7 mouse cellular contexts compared by ENCODE assay signal in genomic region chr2:167537476-167538297, GRCm38 (mm10). TPM values are rescaled to one million over a fixed set of nuclear protein-coding genes. Genes with fewer than 3 reads are reported as not detected.
DNase-seq lines count a peak whose midpoint lies in the region; ATAC-seq lines count a peak whose summit lies in the region.

Snai1 (plus strand) TSS chr2:167538195.

- peak within 1 kb of the TSS; percentile 84 for H3K9ac ChIP-seq in embryonic facial prominence, embryonic 11.5 days (replicated peaks; ENCODE audit: low read length)
- peak within 1 kb of the TSS; percentile 20; the same call in 1 of the 2 replicates for H3K9ac ChIP-seq in midbrain, embryonic 14.5 days (replicated peaks; ENCODE audit: low read length)

- 0 out of 2 replicates have a peak, but pooled peaks cover 6% of the 10 kb centered on the region for H3K27me3 ChIP-seq in embryonic facial prominence, embryonic 11.5 days (ENCODE audit: control insufficient read depth, insufficient read depth, low read length)
- peaks cover 38% of the 10 kb centered on the region for H3K27me3 ChIP-seq in limb, embryonic 10.5 days (ENCODE audit: low read depth, poor library complexity, severe bottlenecking)
- H3K27me3 ChIP-seq in midbrain, embryonic 14.5 days (ENCODE audit: control insufficient read depth, insufficient read depth, low read length) = peaks cover 34% of the 10 kb centered on the region

- H3K4me2 ChIP-seq in embryonic facial prominence, embryonic 11.5 days (ENCODE audit: low read depth, low read length) = peak within 1 kb of the TSS; percentile 92
- peak within 1 kb of the TSS; percentile 89 for H3K4me2 ChIP-seq in midbrain, embryonic 14.5 days (ENCODE audit: low read length)

- peak; percentile 97 for DNase-seq in adrenal gland, postnatal 14 days
- peak; percentile 99 for DNase-seq in embryonic facial prominence, embryonic 11.5 days (ENCODE audit: low spot score)
- DNase-seq in kidney, adult 11 months = peak; percentile 94
- DNase-seq in limb, embryonic 10.5 days (ENCODE audit: low spot score) = peak; percentile 99
- peak; percentile 95 for DNase-seq in midbrain, embryonic 14.5 days
- DNase-seq in spleen, adult 18-20 months = peak; percentile 85 to 87

- 1% methylated on average over 55 of the region's 58 CpGs for WGBS in embryonic facial prominence, embryonic 11.5 days
- under 1% methylated on average over 58 of the region's 58 CpGs for WGBS in limb, embryonic 10.5 days
- WGBS in midbrain, embryonic 14.5 days = 2% methylated on average over 58 of the region's 58 CpGs

- peak within 1 kb of the TSS; percentile 81 for H3K4me3 ChIP-seq in embryonic facial prominence, embryonic 11.5 days (ENCODE audit: low read depth, low read length)
- H3K4me3 ChIP-seq in limb, embryonic 10.5 days = peak within 1 kb of the TSS; percentile 83
- H3K4me3 ChIP-seq in midbrain, embryonic 14.5 days (replicated peaks; ENCODE audit: low read depth, low read length) = peak within 1 kb of the TSS; percentile 44

- H3K9me3 ChIP-seq in embryonic facial prominence, embryonic 11.5 days (replicated peaks; ENCODE audit: control insufficient read depth, low read length) = no peaks in the 10 kb centered on the region
- H3K9me3 ChIP-seq in limb, embryonic 10.5 days (replicated peaks) = no peaks in the 10 kb centered on the region
- H3K9me3 ChIP-seq in midbrain, embryonic 14.5 days (ENCODE audit: control insufficient read depth, low read length) = no peaks in the 10 kb centered on the region

- H3K4me1 ChIP-seq in embryonic facial prominence, embryonic 11.5 days (ENCODE audit: control insufficient read depth, insufficient read depth, low read length) = peaks cover 17% of the 10 kb centered on the region
- H3K4me1 ChIP-seq in limb, embryonic 10.5 days = peaks cover 61% of the 10 kb centered on the region
- H3K4me1 ChIP-seq in midbrain, embryonic 14.5 days (ENCODE audit: control insufficient read depth, insufficient read depth, low read length) = peaks cover 19% of the 10 kb centered on the region

- no peaks in the 10 kb centered on the region for H3K36me3 ChIP-seq in embryonic facial prominence, embryonic 11.5 days (replicated peaks; ENCODE audit: control insufficient read depth, insufficient read depth, low read depth, low read length)
- H3K36me3 ChIP-seq in limb, embryonic 10.5 days = peaks cover 44% of the 10 kb centered on the region
- H3K36me3 ChIP-seq in midbrain, embryonic 14.5 days (ENCODE audit: control insufficient read depth, insufficient read depth, low read length) = no peaks in the 10 kb centered on the region

- peak; percentile 95 for ATAC-seq in embryonic facial prominence, embryonic 11.5 days (replicated peaks; ENCODE audit: insufficient number of reproducible peaks, low FRiP score, low TSS enrichment, low read depth)
- peak; percentile 92 for ATAC-seq in granulocyte monocyte progenitor cell, adult 5-6 weeks (replicated peaks; ENCODE audit: poor library complexity, severe bottlenecking)
- ATAC-seq in midbrain, embryonic 14.5 days (ENCODE audit: low FRiP score, low TSS enrichment) = peak; percentile 93

- peak within 1 kb of the TSS; percentile 72 for H3K27ac ChIP-seq in embryonic facial prominence, embryonic 11.5 days (replicated peaks; ENCODE audit: low read depth, low read length)
- H3K27ac ChIP-seq in limb, embryonic 10.5 days = peak within 1 kb of the TSS; percentile 90
- H3K27ac ChIP-seq in midbrain, embryonic 14.5 days (replicated peaks; ENCODE audit: low read depth, low read length) = no peak within 1 kb of the TSS

RNA-seq across cellular contexts. Expression of gene Snai1, which starts in this region (rescaled TPM):
- 7.2 and 10.6 TPM in 2 replicates for total RNA-seq in adrenal gland, postnatal 14 days (2021)
- 66.8 and 76.2 TPM in 2 replicates for polyA plus RNA-seq in embryonic facial prominence, embryonic 11.5 days (2014; fragmentation: Nextera tagmentation; extraction: Ambion mirVana)
- total RNA-seq in granulocyte monocyte progenitor cell, adult 5-6 weeks (2014; fragmentation: Nextera tagmentation) = not detected in 2 replicates
- not detected in 2 replicates for total RNA-seq in granulocyte monocyte progenitor cell, adult 5-6 weeks (2017)
- 94.9 and 118 TPM in 2 replicates for polyA plus RNA-seq in limb, embryonic 10.5 days (2016; fragmentation: Nextera tagmentation; extraction: Ambion mirVana)
- 0.53 and 4.4 TPM in 2 replicates for polyA plus RNA-seq in midbrain, embryonic 14.5 days (2014; fragmentation: Nextera tagmentation; extraction: Ambion mirVana)

Comparison
In these comparisons a context has a peak if more than half of its experiments do, and no peak if none do; other contexts are left out.
1. RNA of gene Snai1 (polyA plus RNA-seq): 94.9 to 118 TPM in limb, embryonic 10.5 days and 66.8 to 76.2 TPM in embryonic facial prominence, embryonic 11.5 days; 0.53 to 4.4 TPM in midbrain, embryonic 14.5 days; every median in the first group is over 10 times any median in the second.
2. Peak in ATAC-seq in granulocyte monocyte progenitor cell, adult 5-6 weeks; RNA of the gene not detected or under 1 TPM.
3. Peak in every context shown above with its lines, with median percentiles within 50 percentile points of each other: DNase-seq, ATAC-seq and H3K4me3 ChIP-seq.